Mouse (Mus musculus) spleen, postnatal 10 days (tissue): ENCODE measurements around the gene Tk1.

ENCODE experiments used
- DNase-seq, 2 experiments: peaks; one replicate each; pipeline ENCODE4 v3.0.0; 2021 to 2022; ENCODE audit warnings: low spot score in 2 of 2

Gene Tk1

GRCm38 (mm10) chr11:117772352-117772751 is 53.5 kb downstream of the Tk1 start:
- no peak for DNase-seq

GRCm38 (mm10) chr11:117770407-117770806 is 55.5 kb downstream of the Tk1 start:
- DNase-seq: peak in 1 of 2 experiments; percentile 11

GRCm38 (mm10) chr11:117769683-117770047 is 56.2 kb downstream of the Tk1 start:
- DNase-seq: no peak

- no peak for DNase-seq
Observed at GRCm38 (mm10) chr11:117768725-117769682, 56.9 kb downstream of the Tk1 start.

GRCm38 (mm10) chr11:117766275-117766674 is 59.6 kb downstream of the Tk1 start:
- no peak for DNase-seq
